Mouse (Mus musculus) embryonic facial prominence, embryonic 15.5 days (tissue): Measurements from ENCODE around the gene Cox6b2. TPM values are rescaled to one million over a fixed set of nuclear protein-coding genes. Genes with fewer than 3 reads are reported as not detected.
"Not testable (repeated sequence)": the region's sequence is repeated elsewhere in the genome, so short reads cannot be mapped to it uniquely, and the experiment has no call there.

Source experiments
- ATAC-seq: fragments of 200-750 bp; cut with Nextera tagmentation; 2 replicates; pipeline ENCODE4 v1.8.0; 2017; ENCODE audit warnings: low read depth, moderate TSS enrichment; ENCODE audit not compliant: insufficient number of reproducible peaks, low FRiP score, low TSS enrichment
- H3K27ac ChIP-seq: fragments of 300-500 bp; sonication (generic); replicated peaks from 2 replicates; pipeline ENCODE4 v1.5.1; 2015; ENCODE audit warnings: mild to moderate bottlenecking, inconsistent platforms
- H3K27me3 ChIP-seq: fragments of 300-500 bp; sonication (generic); 2 replicates; pipeline ENCODE4 v1.6.1; 2015; ENCODE audit warnings: inconsistent platforms
- H3K36me3 ChIP-seq: fragments of 300-500 bp; sonication (generic); 2 replicates; pipeline ENCODE4 v1.6.1; 2015; ENCODE audit warnings: mild to moderate bottlenecking, inconsistent platforms
- H3K4me1 ChIP-seq: fragments of 300-500 bp; sonication (generic); 2 replicates; pipeline ENCODE4 v1.6.1; 2015; ENCODE audit warnings: inconsistent platforms
- H3K4me2 ChIP-seq: fragments of 300-500 bp; sonication (generic); replicated peaks from 2 replicates; pipeline ENCODE4 v1.6.1; 2015; ENCODE audit warnings: mild to moderate bottlenecking, inconsistent platforms
- H3K4me3 ChIP-seq: fragments of 300-500 bp; sonication (generic); replicated peaks from 2 replicates; pipeline ENCODE4 v1.5.1; 2015; ENCODE audit warnings: mild to moderate bottlenecking, inconsistent platforms
- H3K9ac ChIP-seq: fragments of 300-500 bp; sonication (generic); 2 replicates; pipeline ENCODE4 v1.6.1; 2015; ENCODE audit warnings: inconsistent platforms
- H3K9me3 ChIP-seq: fragments of 300-500 bp; sonication (generic); replicated peaks from 2 replicates; pipeline ENCODE4 v1.6.1; 2016; ENCODE audit warnings: inconsistent platforms
- WGBS: fragments of 180-500 bp; shearing (Covaris S2); methylation state at CpG from one replicate; pipeline ENCODE4 v1.1.7; 2015; 5-methylcytosine and 5-hydroxymethylcytosine counted together
- polyA plus RNA-seq: library from polyadenylated mRNA; unstranded; fragments of >200 nt; fragmentation: Nextera tagmentation; extraction: Ambion mirVana; gene quantifications from 2 replicates; pipeline ENCODE4 v1.2.1, GENCODE M21; 2015

Cox6b2 gene
- polyA plus RNA-seq, result 49.9 and 64.2 TPM in 2 replicates

- Histone ChIP-seq H3K27ac (peak within 1 kb of the TSS; percentile 81), H3K27me3 (no peaks in the 10 kb centered on the region), H3K4me3 (peak within 1 kb of the TSS; percentile 49), H3K9ac (peak within 1 kb of the TSS; percentile 12; the same call in 1 of the 2 replicates), H3K9me3 (no peaks in the 10 kb centered on the region), H3K4me1 (peaks cover 19% of the 10 kb centered on the region), H3K36me3 (0 out of 2 replicates have a peak, but pooled peaks cover 3% of the 10 kb centered on the region), H3K4me2 (peak within 1 kb of the TSS; percentile 69)
- peak; percentile 91 for ATAC-seq
- WGBS, result 5% methylated on average over 24 of the region's 24 CpGs
Observed at GRCm38 (mm10) chr7:4752821-4753570, at the start of gene Cox6b2. Cox6b2 (minus strand) TSS chr7:4753094.

GRCm38 (mm10) chr7:4802247-4802646 is 49.4 kb upstream of the Cox6b2 start:
- no peak overlapping the region for H3K4me3 ChIP-seq
- no peaks in the 10 kb centered on the region for H3K27me3 ChIP-seq
- H3K27ac ChIP-seq, result no peak overlapping the region
- no peaks in the 10 kb centered on the region for H3K4me1 ChIP-seq
- no peaks in the 10 kb centered on the region for H3K9me3 ChIP-seq
- H3K4me2 ChIP-seq, result no peak overlapping the region
- no peak overlapping the region for H3K9ac ChIP-seq
- no peak for ATAC-seq
- H3K36me3 ChIP-seq, result peaks cover 42% of the 10 kb centered on the region

DNA sequence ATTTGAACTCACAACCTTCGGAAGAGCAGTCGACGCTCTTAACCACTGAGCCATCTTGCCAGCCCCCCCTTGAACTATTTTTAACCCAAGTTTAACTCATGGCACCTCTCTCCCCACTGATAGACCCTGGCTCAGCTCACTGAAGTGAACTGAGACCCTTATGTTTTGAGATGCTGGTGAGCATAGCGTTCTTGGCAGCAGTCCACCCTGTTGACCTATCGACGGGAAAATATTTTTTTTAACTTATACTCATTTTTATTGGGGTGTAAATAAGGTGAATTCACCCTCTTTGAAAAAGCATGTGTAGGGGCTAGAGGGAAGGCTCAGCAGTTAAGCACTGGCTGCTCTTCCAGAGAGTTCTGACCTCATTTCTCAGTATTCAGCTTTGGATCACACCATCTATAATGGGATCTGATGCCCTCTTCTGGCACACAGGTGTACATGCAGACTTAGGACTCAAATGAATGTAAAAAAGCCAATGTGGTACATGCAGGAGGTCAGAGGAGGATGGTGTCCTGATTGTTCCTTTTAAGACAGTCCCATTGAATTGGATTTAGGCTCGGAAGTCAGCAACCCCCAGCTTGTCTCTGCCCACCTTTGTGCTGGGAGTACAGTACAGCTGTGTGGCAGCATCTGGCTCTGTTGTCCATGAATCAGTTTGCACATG is 43.0 kb upstream of the Cox6b2 start:
- Histone ChIP-seq H3K4me1 (peaks cover 16% of the 10 kb centered on the region), H3K4me2 (no peak overlapping the region), H3K36me3 (peaks cover 40% of the 10 kb centered on the region), H3K9ac (no peak overlapping the region), H3K9me3 (no peaks in the 10 kb centered on the region), H3K27ac (no peak overlapping the region; the same call in 1 of the 2 replicates), H3K4me3 (no peak overlapping the region), H3K27me3 (no peaks in the 10 kb centered on the region)
- ATAC-seq, result no peak
- WGBS, result 64% methylated on average over 7 of the region's 7 CpGs

GRCm38 (mm10) chr7:4794631-4795168 is 41.8 kb upstream of the Cox6b2 start:
- Histone ChIP-seq H3K9me3 (no peaks in the 10 kb centered on the region), H3K27me3 (0 out of 2 replicates have a peak, but pooled peaks cover 4% of the 10 kb centered on the region), H3K4me2 (peak overlapping the region; percentile 65; the same call in 1 of the 2 replicates), H3K36me3 (peaks cover 40% of the 10 kb centered on the region), H3K9ac (0 out of 2 replicates have a peak overlapping the region, but pooled peaks have one; percentile 9), H3K4me3 (0 out of 2 replicates have a peak overlapping the region, but pooled peaks have one; percentile 87), H3K4me1 (peaks cover 16% of the 10 kb centered on the region), H3K27ac (no peak overlapping the region)
- 83% methylated on average over 3 of the region's 3 CpGs for WGBS
- ATAC-seq, result no peak

DNA sequence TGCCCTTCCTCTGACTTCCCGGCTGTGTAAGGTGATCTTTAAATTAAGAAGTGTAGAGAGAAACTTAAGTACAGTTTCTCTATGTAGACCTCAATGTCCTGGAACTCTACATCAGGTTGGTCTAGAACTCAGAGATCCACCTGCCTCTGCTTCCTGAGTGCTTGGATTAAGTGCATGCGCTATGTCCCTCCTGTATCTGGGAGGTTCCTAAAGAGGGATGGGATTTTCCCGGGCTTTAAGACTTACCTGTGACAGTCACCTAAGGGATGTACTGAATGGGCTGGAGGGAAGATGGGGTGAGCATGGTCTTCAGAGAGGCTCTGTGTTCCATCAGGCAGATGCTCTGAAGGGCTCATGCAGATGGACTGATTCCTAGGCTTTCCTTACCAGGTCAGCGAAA is 40.8 kb upstream of the Cox6b2 start:
- Histone ChIP-seq H3K27me3 (peaks cover 10% of the 10 kb centered on the region; the same call in 1 of the 2 replicates), H3K27ac (peak overlapping the region; percentile 97; the same call in 1 of the 2 replicates), H3K9ac (peak overlapping the region; percentile 93), H3K4me1 (peaks cover 22% of the 10 kb centered on the region), H3K36me3 (peaks cover 40% of the 10 kb centered on the region), H3K4me3 (peak overlapping the region; percentile 87), H3K9me3 (no peaks in the 10 kb centered on the region), H3K4me2 (peak overlapping the region; percentile 65)
- ATAC-seq, result no peak
- WGBS, result 35% methylated on average over 4 of the region's 4 CpGs

GRCm38 (mm10) chr7:4793248-4793647 is 40.4 kb upstream of the Cox6b2 start:
- under 1% methylated on average over 29 of the region's 31 CpGs for WGBS
- peak overlapping the region; percentile 65 for H3K4me2 ChIP-seq
- H3K4me1 ChIP-seq, result peaks cover 27% of the 10 kb centered on the region
- peaks cover 40% of the 10 kb centered on the region for H3K36me3 ChIP-seq
- H3K9ac ChIP-seq, result peak overlapping the region; percentile 93
- not testable (repeated sequence) for ATAC-seq, H3K9me3 ChIP-seq
- H3K4me3 ChIP-seq, result peak overlapping the region; percentile 87
- peaks cover 10% of the 10 kb centered on the region for H3K27me3 ChIP-seq
- H3K27ac ChIP-seq, result peak overlapping the region; percentile 97

DNA sequence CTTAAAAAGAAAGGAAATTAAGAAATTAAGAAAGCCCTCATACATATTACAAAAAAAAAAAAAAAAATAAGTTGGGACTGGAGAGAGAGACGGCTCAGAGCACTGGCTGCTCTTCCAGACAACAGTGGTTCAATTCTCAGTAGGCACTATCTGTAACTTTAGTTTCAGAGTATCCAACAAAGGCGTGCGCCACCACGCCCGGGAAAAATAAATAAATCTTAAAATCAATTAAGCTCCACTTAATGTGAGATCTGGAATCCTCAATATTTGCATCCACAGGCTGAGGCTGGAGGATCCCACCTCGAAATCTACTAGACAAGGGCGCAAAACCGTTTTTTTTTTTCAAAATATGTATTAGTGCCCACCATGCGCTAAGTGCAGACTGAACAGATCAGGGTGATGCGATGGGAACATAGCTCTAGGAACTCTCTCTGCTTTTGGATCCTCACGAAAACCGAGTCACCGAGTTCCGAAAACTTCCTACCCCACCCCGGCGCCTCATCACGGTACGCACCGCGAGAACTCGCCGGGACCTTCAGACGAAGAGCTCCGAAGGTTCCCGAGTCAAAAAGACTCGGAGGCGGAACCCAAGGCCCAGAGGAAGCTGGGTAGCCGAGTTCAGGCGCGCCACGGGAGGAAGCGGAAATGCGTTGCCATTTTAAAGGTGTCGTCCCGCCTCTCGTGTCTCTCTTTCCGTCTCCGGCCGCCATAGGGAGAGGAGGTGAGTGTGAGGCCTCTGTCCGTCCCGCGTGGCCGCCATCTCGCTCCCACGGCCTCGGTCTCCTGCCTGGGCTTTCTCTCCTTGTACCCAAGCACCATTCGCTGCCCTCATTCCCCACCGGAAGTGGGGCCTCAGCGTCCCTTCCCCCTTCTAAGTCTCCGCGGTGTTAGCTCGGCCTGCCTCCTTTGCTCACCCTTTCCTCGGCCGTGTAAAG is 39.7 kb upstream of the Cox6b2 start, which contains the start of gene Rpl28:
Rpl28 (plus strand) TSS at position 597 of the 935 bp plus-strand sequence.
- H3K4me1 ChIP-seq, result peaks cover 28% of the 10 kb centered on the region
- under 1% methylated on average over 53 of the region's 54 CpGs for WGBS
- H3K27me3 ChIP-seq, result peaks cover 10% of the 10 kb centered on the region
- ATAC-seq, result peak; percentile 89
- no peaks in the 10 kb centered on the region for H3K9me3 ChIP-seq
- H3K4me3 ChIP-seq, result peak within 1 kb of the TSS; percentile 87
- H3K4me2 ChIP-seq, result peak within 1 kb of the TSS; percentile 65
- peak within 1 kb of the TSS; percentile 97 for H3K27ac ChIP-seq
- H3K36me3 ChIP-seq, result peaks cover 36% of the 10 kb centered on the region
- peak within 1 kb of the TSS; percentile 93 for H3K9ac ChIP-seq

DNA sequence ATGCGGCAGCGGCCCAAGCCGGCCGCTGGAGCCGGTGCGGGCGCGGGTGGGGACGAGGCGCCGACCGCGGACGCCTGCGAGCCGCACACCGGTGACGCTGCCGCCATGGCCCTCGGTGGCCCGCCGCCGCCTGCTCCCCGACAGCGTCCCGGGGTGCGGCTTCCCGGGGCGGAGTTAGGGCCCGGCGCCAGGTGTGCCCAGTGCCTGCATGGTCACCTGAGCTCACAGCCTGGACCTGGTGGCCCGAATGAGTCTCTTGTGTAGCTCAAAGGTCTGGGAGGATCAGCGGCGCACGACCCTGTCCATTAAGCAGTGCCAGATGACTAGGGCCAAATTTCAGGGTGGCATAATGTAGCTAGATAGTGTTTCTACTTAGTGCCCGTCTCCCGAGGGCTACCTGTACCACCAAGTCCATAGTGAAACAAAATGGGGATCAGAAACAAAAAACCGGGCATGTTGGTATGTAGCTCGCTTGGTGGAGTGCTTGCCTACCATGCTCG is 36.6 kb upstream of the Cox6b2 start, which contains the start of gene Tmem238:
Tmem238 (minus strand) TSS at position 221 of the 500 bp plus-strand sequence.
- peaks cover 8% of the 10 kb centered on the region; the same call in 1 of the 2 replicates for H3K36me3 ChIP-seq
- ATAC-seq, result 0 out of 2 replicates have a peak, but pooled peaks have one; percentile 26
- H3K27ac ChIP-seq, result peak within 1 kb of the TSS; percentile 40
- H3K4me1 ChIP-seq, result peaks cover 22% of the 10 kb centered on the region
- WGBS, result 7% methylated on average over 40 of the region's 40 CpGs
- H3K27me3 ChIP-seq, result peaks cover 10% of the 10 kb centered on the region
- no peaks in the 10 kb centered on the region for H3K9me3 ChIP-seq
- peak within 1 kb of the TSS; percentile 92 for H3K4me2 ChIP-seq
- H3K9ac ChIP-seq, result peak within 1 kb of the TSS; percentile 60
- peak within 1 kb of the TSS; percentile 57 for H3K4me3 ChIP-seq

DNA sequence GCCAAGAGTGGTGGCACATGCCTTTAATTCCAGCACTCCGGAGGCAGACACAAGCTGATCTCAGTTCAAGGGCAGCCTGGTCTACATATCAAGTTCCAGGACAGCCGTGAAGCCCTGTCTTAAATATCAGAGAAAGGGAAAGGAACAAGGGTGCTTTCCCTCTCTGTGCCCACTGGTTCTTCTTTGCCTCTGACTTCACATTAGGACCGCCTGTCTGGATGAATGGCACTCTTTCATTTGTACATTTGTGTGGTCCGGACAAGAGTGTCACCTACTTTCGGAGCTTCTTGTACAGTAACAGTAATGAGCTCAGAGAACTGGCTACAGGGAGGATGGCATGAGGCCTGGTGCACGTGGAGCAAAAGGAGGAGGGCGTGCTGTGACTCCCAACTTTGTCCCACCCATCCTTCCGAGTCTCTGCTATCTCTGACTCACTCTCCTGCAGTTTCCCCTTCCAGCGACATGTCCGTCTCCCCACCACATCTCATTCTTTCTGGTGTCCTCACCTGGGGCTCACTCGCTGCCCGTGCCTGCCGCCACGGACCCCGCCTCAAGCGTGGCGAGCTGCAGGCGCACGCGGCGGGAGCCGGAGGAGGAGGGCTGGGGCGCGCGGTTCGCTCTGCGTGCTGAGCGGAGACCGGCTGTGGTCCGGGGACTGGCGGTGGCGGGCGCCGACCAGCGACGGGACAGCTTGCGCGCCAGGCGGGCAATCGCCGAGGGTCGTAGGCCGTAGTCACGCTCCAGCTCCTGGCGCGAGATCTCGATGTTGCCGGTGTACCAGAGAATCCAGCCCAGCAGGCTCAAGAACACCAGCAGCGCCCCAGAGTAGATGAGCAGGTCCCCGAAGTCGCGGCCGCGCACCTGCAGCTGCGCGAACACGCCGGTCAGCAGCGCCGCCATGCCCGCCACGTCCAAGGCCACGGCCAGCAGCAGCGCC is 35.9 kb upstream of the Cox6b2 start:
- H3K9me3 ChIP-seq, result no peaks in the 10 kb centered on the region
- H3K9ac ChIP-seq, result peak overlapping the region; percentile 60
- peaks cover 14% of the 10 kb centered on the region for H3K4me1 ChIP-seq
- ATAC-seq, result peak; percentile 53
- H3K4me2 ChIP-seq, result peak overlapping the region; percentile 92
- H3K27ac ChIP-seq, result peak overlapping the region; percentile 40
- peaks cover 10% of the 10 kb centered on the region for H3K27me3 ChIP-seq
- 1% methylated on average over 64 of the region's 64 CpGs for WGBS
- H3K36me3 ChIP-seq, result 0 out of 2 replicates have a peak, but pooled peaks cover under 1% of the 10 kb centered on the region
- peak overlapping the region; percentile 57 for H3K4me3 ChIP-seq
